Mouse (Mus musculus): ENCODE data around the gene Zzz3. TPM values are rescaled to one million over a fixed set of nuclear protein-coding genes. Genes with fewer than 3 reads are reported as not detected.

The Zzz3 gene
- total RNA-seq, 2 experiments from 2014 or later = 46.7 to 47.9 TPM

GRCm38 (mm10) chr3:152464462-152464861 is 69.2 kb downstream of the Zzz3 start:
- no peak for DNase-seq (ENCODE audit: low spot score in 2 of 2)

GRCm38 (mm10) chr3:152465338-152465737 is 70.1 kb downstream of the Zzz3 start:
- DNase-seq (ENCODE audit: low spot score in 2 of 2) = no peak

- DNase-seq (ENCODE audit: low spot score in 2 of 2) = no peak
Measured at GRCm38 (mm10) chr3:152466849-152467248, 71.6 kb downstream of the Zzz3 start.

GRCm38 (mm10) chr3:152467312-152467711 is 72.0 kb downstream of the Zzz3 start:
- no peak for DNase-seq (ENCODE audit: low spot score in 2 of 2)

- DNase-seq (ENCODE audit: low spot score in 2 of 2) = no peak
Measured at GRCm38 (mm10) chr3:152468032-152468431, 72.8 kb downstream of the Zzz3 start.

GRCm38 (mm10) chr3:152468569-152469041 is 73.3 kb downstream of the Zzz3 start:
- no peak for DNase-seq (ENCODE audit: low spot score in 2 of 2)

GRCm38 (mm10) chr3:152469423-152470200 is 74.3 kb downstream of the Zzz3 start:
- DNase-seq (ENCODE audit: low spot score in 2 of 2) = no peak

- no peak for DNase-seq (ENCODE audit: low spot score in 2 of 2)
Measured at GRCm38 (mm10) chr3:152470347-152470746, 75.1 kb downstream of the Zzz3 start.

- no peak for DNase-seq (ENCODE audit: low spot score in 2 of 2)
Measured at GRCm38 (mm10) chr3:152472676-152473075, 77.4 kb downstream of the Zzz3 start.

- DNase-seq (ENCODE audit: low spot score in 2 of 2) = peak in 1 of 2 experiments; percentile 35
Measured at GRCm38 (mm10) chr3:152474582-152475277, 79.5 kb downstream of the Zzz3 start.

GRCm38 (mm10) chr3:152475278-152475669 is 80.0 kb downstream of the Zzz3 start:
- DNase-seq (ENCODE audit: low spot score in 2 of 2) = no peak

- DNase-seq (ENCODE audit: low spot score in 2 of 2) = no peak
Measured at GRCm38 (mm10) chr3:152475894-152476293, 80.6 kb downstream of the Zzz3 start.

GRCm38 (mm10) chr3:152477796-152478527 is 82.7 kb downstream of the Zzz3 start:
- DNase-seq (ENCODE audit: low spot score in 2 of 2) = peak in 1 of 2 experiments; percentile 36

- DNase-seq (ENCODE audit: low spot score in 2 of 2) = no peak
Measured at GRCm38 (mm10) chr3:152478599-152479435, 83.5 kb downstream of the Zzz3 start.

- DNase-seq (ENCODE audit: low spot score in 2 of 2) = no peak
Measured at GRCm38 (mm10) chr3:152480336-152480735, 85.1 kb downstream of the Zzz3 start.

GRCm38 (mm10) chr3:152482182-152482581 is 86.9 kb downstream of the Zzz3 start:
- DNase-seq (ENCODE audit: low spot score in 2 of 2) = no peak

GRCm38 (mm10) chr3:152483800-152484199 is 88.5 kb downstream of the Zzz3 start:
- no peak for DNase-seq (ENCODE audit: low spot score in 2 of 2)

GRCm38 (mm10) chr3:152484206-152484605 is 88.9 kb downstream of the Zzz3 start:
- no peak for DNase-seq (ENCODE audit: low spot score in 2 of 2)

- DNase-seq (ENCODE audit: low spot score in 2 of 2) = no peak
Measured at GRCm38 (mm10) chr3:152488964-152489363, 93.7 kb downstream of the Zzz3 start.

GRCm38 (mm10) chr3:152490423-152490822 is 95.2 kb downstream of the Zzz3 start:
- DNase-seq (ENCODE audit: low spot score in 2 of 2) = no peak

- no peak for DNase-seq (ENCODE audit: low spot score in 2 of 2)
Measured at GRCm38 (mm10) chr3:152492241-152492640, 97.0 kb downstream of the Zzz3 start.

Data from adrenal gland, postnatal 4 days (tissue).